Mouse (Mus musculus) induced T-regulatory cell, adult 2 months (primary cell): ENCODE data around the gene Kdsr.

ENCODE experiments used
- DNase-seq: peaks from one replicate; pipeline ENCODE4 v3.0.0-alpha.2; 2012; ENCODE audit warnings: low read depth

Kdsr gene

DNA sequence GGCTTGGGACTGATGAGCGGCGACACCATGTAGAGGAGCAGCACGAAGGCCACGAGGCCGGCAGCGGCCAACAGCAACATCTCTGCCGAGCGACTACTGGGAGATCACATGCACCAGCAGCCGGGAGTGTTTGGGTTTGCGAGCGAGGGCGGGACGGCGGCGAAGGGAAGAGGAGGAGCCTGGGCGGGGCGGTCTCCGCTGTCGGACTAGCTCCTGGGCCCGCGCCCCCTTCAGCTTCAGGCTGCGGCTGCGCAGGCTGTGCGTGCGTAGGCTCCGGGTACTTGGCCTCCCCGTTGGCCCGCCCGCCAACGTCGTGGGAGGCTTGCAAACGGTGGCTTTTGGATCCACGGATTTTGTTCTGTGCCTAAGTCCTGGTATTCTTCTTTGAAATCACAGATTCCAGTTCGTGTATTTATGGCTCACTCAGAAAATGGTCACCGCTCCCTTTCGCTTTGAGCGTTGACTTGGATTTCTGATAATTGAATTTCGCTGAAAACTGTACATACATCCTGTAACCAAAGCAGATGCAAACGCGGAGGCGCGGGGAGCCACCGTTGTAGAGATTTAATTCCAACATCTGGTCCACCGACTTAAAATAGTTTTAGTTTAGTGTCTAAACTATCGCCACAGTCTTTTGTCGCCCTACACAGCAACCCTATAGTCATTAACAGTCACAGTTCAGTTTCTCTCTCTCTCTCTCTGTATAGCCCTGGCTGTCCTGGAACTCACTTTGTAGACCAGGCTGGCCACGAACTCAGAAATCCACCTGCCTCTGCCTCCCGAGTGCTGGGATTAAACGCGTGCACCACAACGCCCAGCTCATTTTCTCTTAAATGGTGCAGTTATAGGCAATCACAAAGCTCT lies at the start of gene Kdsr:
Gene Kdsr, minus strand, starts transcription at position 156 of the 864 bp plus-strand sequence.
- DNase-seq, result peak; percentile 96

DNA sequence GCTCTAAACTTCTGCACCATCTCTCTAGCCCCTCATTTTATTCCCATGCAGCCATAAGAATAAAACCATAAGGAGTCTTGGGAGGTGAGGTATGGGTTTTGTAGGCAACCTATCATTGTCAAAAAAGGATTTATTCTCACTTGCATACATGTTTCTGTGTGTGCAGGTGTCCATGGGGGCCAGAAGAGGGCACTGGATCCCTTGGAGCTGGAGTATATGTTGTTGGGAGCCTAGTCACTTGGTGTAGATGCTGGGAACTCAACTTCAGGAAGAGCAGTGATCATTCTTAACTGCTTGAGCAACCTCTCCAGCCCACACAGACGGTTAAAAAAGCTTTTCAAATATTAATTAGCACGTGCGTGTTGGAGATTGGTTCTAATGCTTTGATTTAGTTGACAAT lies 40.4 kb upstream of the Kdsr start:
- no peak for DNase-seq

DNA sequence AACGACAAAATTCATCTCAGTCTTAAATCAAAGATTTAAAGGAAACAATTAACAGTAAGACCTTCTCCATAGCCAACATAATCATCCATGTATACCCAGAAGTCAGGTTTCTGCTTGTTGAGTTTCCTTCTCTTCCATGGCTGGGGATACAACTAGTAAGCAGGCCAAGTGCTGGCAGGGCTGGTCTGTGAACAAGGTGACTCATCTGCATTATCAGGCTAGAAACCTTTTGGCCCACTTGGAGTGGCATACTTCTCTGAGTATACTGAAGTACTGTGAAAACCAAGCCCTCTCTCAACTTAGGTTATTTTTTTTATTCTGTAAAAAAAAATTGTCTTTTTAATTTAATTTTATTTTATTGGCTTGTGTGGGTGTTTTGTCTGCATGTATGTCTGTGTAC lies 39.9 kb upstream of the Kdsr start:
- no peak for DNase-seq

DNA sequence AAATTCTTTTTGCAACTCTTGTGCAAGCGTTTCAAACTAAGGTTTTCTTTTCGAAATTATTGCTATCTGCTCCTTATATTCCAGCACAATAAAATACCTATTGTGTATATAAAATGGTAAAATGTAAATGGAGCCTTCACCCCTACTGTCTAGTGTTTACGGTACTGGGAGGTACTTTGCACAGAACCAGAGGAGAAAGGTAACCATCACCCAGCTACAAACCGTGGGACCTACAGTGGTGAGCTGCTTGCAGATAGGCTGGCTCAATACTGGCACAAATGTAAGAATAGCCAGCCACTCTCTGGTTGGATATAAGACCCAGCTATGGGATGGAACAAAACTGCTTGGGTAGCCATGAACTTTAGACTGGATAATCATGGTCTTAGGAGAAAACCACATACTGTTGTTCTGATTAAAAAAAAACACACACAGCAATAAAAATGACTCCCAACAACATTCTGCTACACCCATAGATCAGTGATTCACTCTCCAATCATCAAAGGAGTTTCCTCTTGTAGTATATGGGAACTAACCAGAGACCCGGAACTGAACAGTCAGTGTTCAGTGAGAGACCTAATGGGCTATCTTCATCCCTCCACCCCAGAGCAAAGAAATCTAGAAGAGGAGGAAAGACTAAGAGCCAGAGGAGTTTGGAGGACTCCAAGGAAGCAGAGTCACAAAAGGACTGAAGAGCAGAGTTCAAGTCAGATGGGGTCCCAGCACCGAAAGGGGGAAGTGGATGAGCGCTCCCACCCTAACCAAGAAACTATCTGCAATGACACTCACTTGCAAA lies 37.7 kb upstream of the Kdsr start:
- no peak for DNase-seq

DNA sequence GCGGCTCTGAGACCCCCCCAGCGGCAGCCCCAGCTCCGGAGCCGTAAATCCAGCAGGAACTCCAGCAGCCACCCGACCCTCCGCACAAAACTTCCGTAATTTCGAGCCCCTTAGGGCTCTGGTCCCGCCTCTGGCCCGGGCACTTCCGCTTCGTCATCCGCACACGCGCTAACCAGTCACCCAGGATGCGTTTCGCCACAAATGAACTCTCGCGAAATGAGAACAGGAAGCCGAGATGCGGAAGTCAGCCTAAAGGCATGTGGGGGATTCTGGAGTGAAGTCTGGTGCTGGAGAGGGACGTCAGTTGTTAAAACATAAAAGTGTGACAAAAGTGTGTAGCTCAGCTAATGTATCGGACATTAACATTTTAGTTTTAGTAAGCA lies 37.0 kb upstream of the Kdsr start, which contains the start of gene Vps4b:
Gene Vps4b, minus strand, starts transcription at position 187 of the 383 bp plus-strand sequence.
- DNase-seq, result peak; percentile 98

DNA sequence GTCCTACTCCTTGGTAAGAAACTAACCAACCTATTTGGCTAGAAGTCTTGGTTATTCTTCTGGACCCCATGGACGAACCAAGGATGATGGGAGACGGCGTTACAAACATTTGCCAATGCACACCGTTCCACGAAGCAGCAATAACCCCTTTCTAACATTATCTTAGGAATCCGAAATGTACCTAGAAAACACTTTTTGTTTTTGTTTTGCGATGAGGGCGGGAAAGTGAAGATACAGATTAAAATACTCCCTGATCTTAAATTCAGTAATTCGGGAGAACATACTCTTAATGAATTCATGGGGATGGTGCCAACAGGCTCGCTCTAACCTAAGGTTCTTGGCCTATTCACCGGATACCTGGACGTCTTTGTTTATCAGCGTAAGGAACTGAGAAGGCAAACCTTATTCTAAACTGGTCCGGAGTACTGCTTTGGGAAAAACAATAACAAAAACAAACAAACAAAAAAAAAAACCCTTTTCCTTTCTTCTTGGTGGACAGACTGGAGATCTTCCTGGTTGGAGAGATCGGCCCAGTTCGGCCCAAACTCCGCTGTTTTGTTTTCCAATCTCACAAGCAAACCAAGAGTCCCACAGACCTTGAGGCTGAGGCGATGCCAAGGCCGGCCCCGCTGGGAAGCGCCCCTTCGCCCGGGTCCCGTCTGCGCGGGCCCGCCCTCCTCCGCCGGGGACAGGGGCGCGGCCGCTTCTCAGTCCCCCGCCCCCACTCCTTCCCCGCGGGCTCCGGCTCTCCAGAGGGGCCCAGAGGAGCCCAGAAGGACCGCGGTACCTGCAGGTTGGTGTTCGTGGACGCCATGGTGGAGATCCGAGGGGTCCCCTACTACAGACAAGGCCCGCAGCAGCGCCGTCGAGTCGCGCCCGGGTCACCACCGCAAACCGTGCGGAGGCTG lies 36.4 kb upstream of the Kdsr start:
- peak; percentile 76 for DNase-seq

DNA sequence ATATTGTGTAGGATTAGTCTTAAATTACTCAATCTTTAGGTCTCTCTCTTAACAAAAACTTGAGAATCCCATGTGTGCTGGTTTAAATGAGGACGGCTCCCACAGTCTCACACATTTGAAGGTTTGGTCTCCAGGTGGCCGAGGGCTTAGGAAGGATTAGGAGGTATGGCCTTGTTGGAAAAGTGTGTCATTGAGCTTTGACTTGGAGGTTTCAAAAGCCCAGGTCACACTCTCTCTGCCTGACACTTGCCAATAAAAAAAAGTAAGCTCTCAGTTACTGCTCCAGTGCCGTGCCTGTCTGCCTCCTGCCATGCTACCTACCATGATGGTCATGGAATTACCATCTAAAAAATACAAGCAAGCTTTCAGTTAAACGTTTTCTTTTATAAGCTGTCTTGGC lies 15.4 kb upstream of the Kdsr start:
- no peak for DNase-seq

DNA sequence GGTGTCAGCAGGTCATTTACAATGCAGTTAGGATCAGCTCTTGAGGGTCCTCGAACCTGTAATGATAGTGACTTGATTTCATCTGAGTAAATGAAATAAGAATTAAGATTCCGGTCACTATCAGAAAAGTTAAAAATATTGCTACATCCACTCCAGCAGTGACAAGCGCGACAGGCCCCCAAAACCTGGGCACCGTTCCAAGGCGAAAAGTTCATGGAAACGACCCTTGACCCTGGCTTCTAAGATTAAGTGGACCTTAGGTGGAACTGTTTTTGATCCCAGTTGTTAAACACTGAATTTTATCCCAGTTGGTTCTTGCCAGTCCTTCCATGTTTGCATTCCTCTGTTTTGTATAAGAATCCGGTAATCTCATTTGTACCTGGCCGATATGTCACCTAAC lies 14.6 kb upstream of the Kdsr start:
- no peak for DNase-seq

DNA sequence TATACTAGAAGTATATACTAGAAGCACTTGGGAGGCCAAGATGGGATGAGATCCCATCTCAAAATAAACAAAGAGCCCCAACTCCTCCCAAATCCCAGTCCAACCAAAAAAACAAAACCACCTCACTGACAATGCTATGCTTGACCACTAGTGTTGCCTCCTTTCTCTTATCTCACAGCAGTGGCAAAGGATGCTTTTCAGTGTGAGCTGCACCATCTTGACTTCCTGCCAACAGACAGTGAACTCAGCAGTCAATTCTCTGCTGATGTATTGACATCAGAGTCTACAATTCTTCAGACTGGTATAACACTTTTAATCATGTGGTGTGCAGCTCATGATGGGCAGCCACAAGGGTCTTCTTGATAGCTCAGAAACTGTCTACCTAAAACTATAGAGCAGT lies 9.2 kb upstream of the Kdsr start:
- no peak for DNase-seq

DNA sequence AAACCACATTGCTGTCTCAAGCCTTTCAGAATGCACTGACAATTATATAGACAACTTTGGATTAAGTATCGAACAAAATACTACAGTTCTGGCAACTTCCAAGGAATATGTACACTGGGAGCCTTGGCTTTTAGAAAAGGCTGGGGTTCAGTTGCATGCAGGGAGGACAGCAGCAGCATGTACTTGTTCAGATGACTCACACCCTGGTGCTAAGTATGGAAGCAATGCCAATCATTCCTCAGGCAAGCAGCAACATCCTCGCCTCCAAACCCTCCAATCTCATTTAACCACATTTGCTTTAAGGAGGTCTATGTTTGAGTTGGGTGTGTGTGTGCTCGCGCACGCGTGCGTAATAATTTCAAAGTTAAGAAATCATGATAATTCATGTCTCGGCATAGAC lies 6.2 kb upstream of the Kdsr start:
- no peak for DNase-seq

DNA sequence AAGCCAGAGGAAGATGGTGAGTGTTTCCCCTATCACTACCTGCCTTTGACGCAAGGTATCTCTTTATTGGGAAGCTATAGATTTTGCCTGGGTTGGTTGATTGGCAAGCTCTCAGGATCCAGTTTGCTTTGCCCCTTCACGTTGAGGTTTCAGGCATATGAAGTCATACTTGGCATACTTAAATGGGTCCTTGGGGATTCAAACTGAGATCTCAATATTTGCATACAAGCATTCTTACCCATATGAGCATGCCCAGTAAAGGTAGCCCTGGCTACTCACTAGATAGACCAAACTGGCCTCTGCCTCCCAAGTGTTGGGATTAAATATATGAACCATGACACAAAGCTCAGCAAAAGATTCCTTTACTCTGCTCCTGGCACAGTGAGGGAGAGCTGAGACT lies 5.3 kb upstream of the Kdsr start:
- DNase-seq, result no peak

DNA sequence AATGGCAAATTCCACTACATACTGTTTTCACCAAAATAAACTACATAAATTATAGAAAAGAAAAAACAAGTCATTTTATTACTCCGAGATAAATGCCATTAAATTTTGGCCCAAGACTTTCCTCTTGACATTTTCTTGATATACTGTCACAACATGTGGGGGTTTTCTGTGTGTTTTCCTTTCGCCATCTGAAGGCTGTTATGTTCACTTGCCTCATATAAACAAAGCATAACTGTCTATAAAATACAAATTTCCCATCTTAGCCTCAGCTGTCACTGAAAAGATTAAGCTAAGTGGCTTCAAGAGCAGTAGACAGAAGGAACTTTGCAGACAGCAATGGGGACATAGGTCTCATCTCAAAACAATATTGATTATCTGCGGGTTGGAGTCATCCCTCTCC lies 4.8 kb upstream of the Kdsr start:
- DNase-seq, result no peak

DNA sequence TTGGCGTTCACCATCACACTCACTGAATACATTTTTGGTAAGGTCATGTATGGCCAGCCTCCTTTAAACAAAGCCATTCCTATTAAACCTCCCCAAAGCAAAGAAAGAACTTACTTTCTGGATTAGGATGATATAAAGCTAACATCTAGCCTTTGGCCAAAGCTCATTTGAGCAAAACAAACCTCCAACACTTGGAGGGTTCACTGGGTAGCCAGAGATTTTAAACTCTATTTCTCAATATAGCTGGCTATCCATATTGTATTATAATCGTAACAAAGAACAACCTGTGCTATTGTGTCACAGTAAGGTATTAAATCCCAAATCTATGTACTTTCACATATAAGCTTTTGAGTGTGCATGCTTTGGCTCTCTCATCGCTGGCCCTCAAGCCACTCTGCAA lies 1.2 kb upstream of the Kdsr start:
- DNase-seq, result no peak

DNA sequence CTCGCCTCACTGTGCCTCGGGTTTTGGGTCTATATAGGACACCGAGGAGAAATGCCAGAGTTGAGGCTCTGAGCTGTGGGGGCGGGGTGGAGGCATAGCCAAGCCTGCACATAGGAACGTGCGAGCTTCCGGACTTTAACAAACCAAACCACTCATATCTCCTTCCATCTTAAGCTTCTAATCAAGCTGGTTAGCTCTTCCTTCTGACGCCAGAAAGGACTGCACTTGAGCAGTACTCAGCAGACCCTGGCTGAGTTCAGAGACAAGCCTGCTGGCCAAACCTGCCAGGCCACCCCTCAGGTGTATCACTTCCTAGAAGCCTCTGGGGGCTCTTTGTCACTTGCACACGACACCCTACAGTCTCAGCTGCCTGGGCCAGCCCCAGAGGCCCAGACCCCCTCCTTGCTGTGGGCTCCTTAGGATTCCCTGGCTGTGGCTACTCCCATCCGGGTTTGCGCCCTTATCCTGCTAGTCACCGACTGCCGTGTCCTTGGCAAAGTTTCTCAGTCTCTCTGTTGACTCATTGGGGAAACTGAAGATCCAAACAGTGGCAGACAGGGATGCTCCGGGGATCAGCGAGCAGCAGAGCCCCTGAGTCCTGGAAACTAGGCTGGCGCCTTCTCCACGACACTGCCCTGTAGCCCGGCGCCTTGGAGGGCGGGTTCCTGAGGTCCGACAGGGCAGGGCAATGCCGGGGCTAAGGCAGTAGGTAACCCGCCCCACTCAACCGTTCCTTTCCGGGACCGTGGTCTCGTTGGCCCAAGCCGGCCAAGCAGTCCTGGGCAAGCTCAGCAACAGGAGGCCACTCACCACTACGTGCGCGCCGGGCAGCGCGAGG lies 574 bp downstream of the Kdsr start:
- DNase-seq, result peak; percentile 79

DNA sequence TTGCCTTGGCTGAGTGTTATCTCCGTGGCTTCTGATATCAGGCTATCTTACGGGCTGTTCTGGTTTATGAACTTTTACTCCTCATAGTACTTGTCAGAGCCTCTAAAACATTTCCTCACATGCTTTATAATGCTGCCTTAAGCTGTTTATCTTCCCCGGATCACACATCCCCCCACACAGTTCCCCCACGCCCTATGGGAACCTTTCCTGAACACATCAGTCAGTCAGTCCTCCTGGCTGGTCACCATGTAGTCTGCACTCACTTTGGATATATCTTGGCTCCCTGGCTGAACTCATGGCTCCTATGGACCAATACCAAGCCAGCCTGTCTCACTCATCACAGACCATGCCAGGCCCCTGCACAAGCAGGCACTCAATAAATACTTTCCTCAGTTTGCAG lies 2.9 kb downstream of the Kdsr start:
- DNase-seq, result no peak

DNA sequence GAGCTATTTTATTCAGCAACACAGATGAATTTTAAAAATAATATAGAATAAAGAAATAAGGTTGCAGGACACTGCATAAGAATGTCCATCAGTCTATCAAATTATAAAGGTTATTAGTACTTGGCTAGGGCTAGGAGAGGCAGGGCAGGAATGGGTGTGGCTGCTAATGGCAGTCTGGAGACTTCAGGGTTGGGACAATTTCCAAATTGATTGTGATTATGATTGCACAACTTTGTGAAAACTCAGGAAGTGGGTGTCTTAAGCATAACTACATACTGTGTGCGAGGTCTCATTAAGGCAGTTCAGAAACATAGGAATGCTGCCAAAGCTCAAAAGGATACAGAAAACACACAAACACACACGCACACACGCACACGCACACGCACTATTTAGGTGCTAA lies 7.5 kb downstream of the Kdsr start:
- DNase-seq, result no peak

DNA sequence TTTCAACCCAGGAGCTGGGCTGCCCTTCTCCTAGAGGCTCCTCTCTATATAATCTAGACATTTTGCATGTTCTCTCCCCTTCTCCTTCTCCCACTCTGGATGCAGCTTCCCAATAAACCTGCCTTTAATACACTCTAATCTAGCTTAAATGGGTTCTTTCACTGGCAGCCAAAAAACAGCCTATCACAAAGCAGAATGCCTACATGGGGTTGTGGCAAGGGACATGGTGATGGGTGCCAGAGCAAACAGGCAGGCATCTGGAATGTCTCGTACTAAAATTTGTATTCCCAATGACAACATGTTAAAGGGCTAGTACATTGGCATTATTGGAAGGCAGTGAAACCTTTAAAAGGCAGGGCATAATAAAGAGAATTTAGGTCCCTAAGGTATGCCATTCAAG lies 8.9 kb downstream of the Kdsr start:
- no peak for DNase-seq

DNA sequence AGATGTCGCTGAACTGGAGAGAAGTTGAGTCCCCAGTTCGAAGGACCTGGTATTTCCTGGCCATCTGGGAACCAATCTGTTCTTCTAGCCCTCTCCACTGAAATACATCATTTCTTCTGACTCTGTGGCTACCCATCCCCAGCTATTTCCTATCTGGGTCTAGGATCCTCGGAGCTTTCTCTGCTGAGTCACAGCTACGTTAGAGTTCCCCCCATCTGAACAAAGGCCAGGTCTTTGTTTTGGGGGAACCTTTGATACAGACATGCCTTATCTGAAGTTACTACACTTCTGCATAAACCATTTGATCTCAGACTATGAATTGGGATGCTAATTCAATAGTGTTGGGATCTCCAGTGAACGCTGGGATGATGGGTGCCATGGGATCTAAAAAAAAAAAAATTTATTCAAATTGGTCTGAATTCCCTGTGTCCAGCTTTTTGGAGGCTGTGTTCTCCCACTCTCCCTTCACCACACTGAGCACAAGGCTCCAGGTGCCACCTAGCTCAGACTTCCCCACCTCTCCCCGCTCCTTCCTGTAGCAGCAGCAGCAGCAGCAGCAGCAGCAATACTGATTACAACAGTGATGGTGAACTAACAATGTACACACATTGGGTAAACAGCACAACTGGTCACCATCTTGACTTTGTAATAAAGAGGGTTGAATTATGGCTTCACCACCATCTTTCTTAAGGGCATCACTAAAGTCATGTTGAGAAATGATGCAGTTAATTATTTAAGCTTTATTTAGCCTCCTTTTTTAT lies 10.8 kb downstream of the Kdsr start:
- no peak for DNase-seq

DNA sequence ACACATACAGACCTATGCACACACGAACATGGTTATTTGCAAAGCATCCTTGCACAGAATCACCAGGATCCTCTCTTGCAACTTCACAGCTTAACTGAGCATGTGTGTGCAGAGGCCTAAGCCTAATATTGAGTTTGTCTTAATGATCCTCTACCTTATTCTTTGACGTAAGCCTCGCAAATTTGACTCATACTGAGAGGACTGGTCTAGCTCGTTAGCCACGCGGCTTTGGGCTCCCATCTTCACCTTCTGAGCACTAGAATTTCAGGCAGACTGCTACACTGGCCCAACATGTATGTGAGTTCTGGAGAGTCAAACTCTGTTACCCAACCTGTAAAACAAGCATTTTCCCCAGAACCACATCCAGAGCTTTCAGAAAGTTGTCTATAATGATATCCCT lies 16.5 kb downstream of the Kdsr start:
- no peak for DNase-seq

DNA sequence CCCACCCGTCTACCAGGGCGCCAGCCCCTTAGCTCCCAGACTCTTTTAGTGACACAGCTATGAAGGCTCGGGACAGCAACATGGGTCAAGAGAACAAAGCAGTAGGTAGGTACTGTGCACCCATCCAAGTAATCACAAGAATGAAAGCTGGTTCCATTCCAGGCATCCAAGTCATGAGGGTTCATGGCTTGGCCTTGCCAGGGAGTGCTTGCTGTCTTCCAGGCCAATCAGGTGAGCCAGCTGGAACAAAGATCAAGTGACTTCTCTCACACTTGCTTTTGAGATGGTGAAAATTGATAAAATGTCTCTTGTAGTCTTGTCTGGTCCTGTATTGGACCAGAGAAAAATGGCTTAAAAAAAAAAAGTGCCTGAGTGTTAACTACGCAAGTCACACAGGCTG lies 18.8 kb downstream of the Kdsr start:
- no peak for DNase-seq

DNA sequence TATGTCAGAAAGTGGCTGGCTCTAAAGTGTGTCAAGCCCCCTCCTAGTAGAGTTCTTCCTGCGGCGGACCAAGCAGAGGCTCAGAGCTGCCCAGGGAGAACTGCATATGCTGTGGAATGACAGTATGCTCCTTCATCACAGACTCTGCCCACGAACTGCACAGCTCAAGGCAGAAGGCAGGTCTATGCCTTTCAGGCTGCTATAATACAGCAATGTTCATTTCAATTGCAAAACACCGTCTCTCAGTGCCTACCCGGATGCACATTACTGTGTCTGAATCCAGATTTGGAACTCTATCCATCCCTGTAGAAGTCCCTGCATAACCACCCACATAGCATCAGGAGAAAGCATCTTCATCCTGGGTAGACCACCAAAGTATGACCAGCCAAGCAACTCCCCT lies 19.7 kb downstream of the Kdsr start:
- no peak for DNase-seq
